Mouse (Mus musculus): ENCODE results near the gene Rpp30. TPM values are rescaled to one million over a fixed set of nuclear protein-coding genes. Genes with fewer than 3 reads are reported as not detected.

The Rpp30 gene
- polyA plus RNA-seq, 1 experiment, result 22.6 TPM

GRCm38 (mm10) chr19:36150241-36151007 is 66.9 kb downstream of the Rpp30 start:
- no peak for TF ChIP-seq CTCF (IDR thresholded peaks at IDR 0.05; ENCODE audit: low read depth, low read length)
- TF ChIP-seq POLR2A (IDR thresholded peaks at IDR 0.05; ENCODE audit: borderline replicate concordance, low read depth, low read length), result no peak
- H3K27ac ChIP-seq (ENCODE audit: insufficient read depth, low read depth, low read length), result no peak overlapping the region
- no peaks in the 10 kb centered on the region for H3K4me1 ChIP-seq (ENCODE audit: control insufficient read depth, insufficient read depth, low read length)
- H3K4me3 ChIP-seq (ENCODE audit: insufficient read depth, low read length), result no peak overlapping the region

Other genes with a start within 250 kb of the Rpp30 start
- gene Htr7, start 26.2 kb upstream of the Rpp30 start, polyA plus RNA-seq (2012; ENCODE audit: insufficient read depth, insufficient read length, missing spikeins), result not detected in 2 replicates
- not detected in 2 replicates for gene Ankrd1, start 36.4 kb downstream of the Rpp30 start, polyA plus RNA-seq (2012; ENCODE audit: insufficient read depth, insufficient read length, missing spikeins)

Data from bone marrow macrophage, adult 2 months (primary cell).